Mouse (Mus musculus) large intestine, adult 2 months (tissue): ENCODE results near the gene Ppt1. TPM values are rescaled to one million over a fixed set of nuclear protein-coding genes. Genes with fewer than 3 reads are reported as not detected.
"Not testable (repeated sequence)": the region's sequence is repeated elsewhere in the genome, so short reads cannot be mapped to it uniquely, and the experiment has no call there.

Experiments used
- DNase-seq: peaks from one replicate; pipeline ENCODE4 v3.0.0-alpha.2; 2012; ENCODE audit warnings: low read depth, low spot score
- WGBS: fragments of 180-500 bp; shearing (Covaris S2); methylation state at CpG from one replicate; pipeline ENCODE4 v1.1.7; 2018; 5-methylcytosine and 5-hydroxymethylcytosine counted together
- polyA plus RNA-seq: library from polyadenylated mRNA; depleted of rRNA; stranded (reverse); fragments of >200 nt; gene quantifications from 2 replicates; pipeline ENCODE4 v1.2.3, GENCODE M21; 2012; rRNA removed

Gene Ppt1
- polyA plus RNA-seq = 26.7 and 32.5 TPM in 2 replicates

- DNase-seq = peak; percentile 65
Measured at GRCm38 (mm10) chr4:122835530-122836402, at the start of gene Ppt1. Gene Ppt1 (plus strand): TSS chr4:122836242.

GRCm38 (mm10) chr4:122789335-122790089, 46.5 kb upstream of the Ppt1 start:
- DNase-seq = no peak
- WGBS = 30% methylated on average over 4 of the region's 4 CpGs

More at GRCm38 (mm10) chr4:122835530-122836402, at the start of gene Ppt1:
- WGBS = 3% methylated on average over 31 of the region's 31 CpGs

GRCm38 (mm10) chr4:122808108-122808507, 27.9 kb upstream of the Ppt1 start:
- peak; percentile 44 for DNase-seq
- WGBS = 14% methylated on average over 4 of the region's 4 CpGs

GRCm38 (mm10) chr4:122811180-122811579, 24.9 kb upstream of the Ppt1 start:
- WGBS = 45% methylated on average over 1 of the region's 1 CpGs
- DNase-seq = no peak

- no peak for DNase-seq
- WGBS = 42% methylated on average over 2 of the region's 2 CpGs
Measured at GRCm38 (mm10) chr4:122811824-122812223, 24.2 kb upstream of the Ppt1 start.

GRCm38 (mm10) chr4:122816202-122816601, 19.8 kb upstream of the Ppt1 start:
- WGBS = 80% methylated on average over 1 of the region's 1 CpGs

GRCm38 (mm10) chr4:122820941-122821340, 15.1 kb upstream of the Ppt1 start:
- DNase-seq = not testable (repeated sequence)
- WGBS = 34% methylated on average over 10 of the region's 10 CpGs

More at GRCm38 (mm10) chr4:122816202-122816601, 19.8 kb upstream of the Ppt1 start:
- no peak for DNase-seq

- no peak for DNase-seq
Measured at GRCm38 (mm10) chr4:122827651-122828050, 8.4 kb upstream of the Ppt1 start.

- DNase-seq = no peak
- WGBS = 93% methylated on average over 6 of the region's 6 CpGs
Measured at GRCm38 (mm10) chr4:122829339-122829738, 6.7 kb upstream of the Ppt1 start.

GRCm38 (mm10) chr4:122831888-122832287, 4.2 kb upstream of the Ppt1 start:
- WGBS = 73% methylated on average over 1 of the region's 1 CpGs
- DNase-seq = no peak

GRCm38 (mm10) chr4:122836403-122836775, 347 bp downstream of the Ppt1 start:
- no peak for DNase-seq
- 1% methylated on average over 7 of the region's 7 CpGs for WGBS

GRCm38 (mm10) chr4:122837180-122837730, 1.2 kb downstream of the Ppt1 start:
- no peak for DNase-seq
- WGBS = 73% methylated on average over 6 of the region's 6 CpGs

GRCm38 (mm10) chr4:122837994-122838393, 2.0 kb downstream of the Ppt1 start:
- DNase-seq = no peak
- 88% methylated on average over 2 of the region's 2 CpGs for WGBS

GRCm38 (mm10) chr4:122838416-122838815, 2.4 kb downstream of the Ppt1 start:
- DNase-seq = no peak
- 44% methylated on average over 1 of the region's 1 CpGs for WGBS

GRCm38 (mm10) chr4:122848150-122848621, 12.1 kb downstream of the Ppt1 start:
- no peak for DNase-seq
- WGBS = 45% methylated on average over 13 of the region's 13 CpGs

- DNase-seq = no peak
Measured at GRCm38 (mm10) chr4:122851535-122851934, 15.5 kb downstream of the Ppt1 start.

- DNase-seq = no peak
- 33% methylated on average over 2 of the region's 2 CpGs for WGBS
Measured at GRCm38 (mm10) chr4:122853691-122854090, 17.6 kb downstream of the Ppt1 start.

- no peak for DNase-seq
- WGBS = 93% methylated on average over 4 of the region's 4 CpGs
Measured at GRCm38 (mm10) chr4:122854770-122855169, 18.7 kb downstream of the Ppt1 start.

- no peak for DNase-seq
- 55% methylated on average over 2 of the region's 2 CpGs for WGBS
Measured at GRCm38 (mm10) chr4:122857909-122858308, 21.9 kb downstream of the Ppt1 start.

GRCm38 (mm10) chr4:122859096-122859674, 23.1 kb downstream of the Ppt1 start:
- no peak for DNase-seq
- WGBS = 72% methylated on average over 6 of the region's 6 CpGs
